Mouse (Mus musculus) urinary bladder, adult 18-20 months (tissue): ENCODE results near the gene Ntn1.

Experiments used
- DNase-seq, 2 experiments: peaks; one replicate each; pipeline ENCODE4 v3.0.0; 2022; ENCODE audit warnings: low spot score in 2 of 2, mixed read lengths in 2 of 2

The Ntn1 gene

GRCm38 (mm10) chr11:68214496-68215205 is 186.0 kb downstream of the Ntn1 start:
- DNase-seq: no peak

GRCm38 (mm10) chr11:68213896-68214295 is 186.7 kb downstream of the Ntn1 start:
- DNase-seq: no peak

- DNase-seq: peak in 1 of 2 experiments; percentile 45
Measured at GRCm38 (mm10) chr11:68211924-68212578, 188.6 kb downstream of the Ntn1 start.

GRCm38 (mm10) chr11:68210714-68211113 is 189.9 kb downstream of the Ntn1 start:
- no peak for DNase-seq

- DNase-seq: no peak
Measured at GRCm38 (mm10) chr11:68209506-68209905, 191.1 kb downstream of the Ntn1 start.

GRCm38 (mm10) chr11:68208582-68208981 is 192.0 kb downstream of the Ntn1 start:
- no peak for DNase-seq

- DNase-seq: no peak
Measured at GRCm38 (mm10) chr11:68208023-68208422, 192.6 kb downstream of the Ntn1 start.

GRCm38 (mm10) chr11:68205572-68206229 is 194.9 kb downstream of the Ntn1 start:
- DNase-seq: no peak

GRCm38 (mm10) chr11:68204407-68204806 is 196.2 kb downstream of the Ntn1 start:
- no peak for DNase-seq

- DNase-seq: no peak
Measured at GRCm38 (mm10) chr11:68203658-68204315, 196.8 kb downstream of the Ntn1 start.

GRCm38 (mm10) chr11:68202561-68202960 is 198.1 kb downstream of the Ntn1 start:
- no peak for DNase-seq

GRCm38 (mm10) chr11:68201811-68202459 is 198.7 kb downstream of the Ntn1 start:
- DNase-seq: no peak

- DNase-seq: no peak
Measured at GRCm38 (mm10) chr11:68201063-68201462, 199.6 kb downstream of the Ntn1 start.

GRCm38 (mm10) chr11:68200500-68200899 is 200.1 kb downstream of the Ntn1 start:
- no peak for DNase-seq

- DNase-seq: no peak
Measured at GRCm38 (mm10) chr11:68199801-68200423, 200.7 kb downstream of the Ntn1 start.

- no peak for DNase-seq
Measured at GRCm38 (mm10) chr11:68199103-68199502, 201.5 kb downstream of the Ntn1 start.

GRCm38 (mm10) chr11:68198696-68199095 is 201.9 kb downstream of the Ntn1 start:
- DNase-seq: no peak

GRCm38 (mm10) chr11:68197471-68197870 is 203.2 kb downstream of the Ntn1 start:
- no peak for DNase-seq

- DNase-seq: no peak
Measured at GRCm38 (mm10) chr11:68196566-68196965, 204.1 kb downstream of the Ntn1 start.

- no peak for DNase-seq
Measured at GRCm38 (mm10) chr11:68195693-68196176, 204.9 kb downstream of the Ntn1 start.

GRCm38 (mm10) chr11:68195168-68195567 is 205.5 kb downstream of the Ntn1 start:
- DNase-seq: no peak
